Mouse (Mus musculus) central nervous system, embryonic 18 days (tissue): ENCODE results near the gene Ptchd1. TPM values are rescaled to one million over a fixed set of nuclear protein-coding genes. Genes with fewer than 3 reads are reported as not detected.

Experiments
- polyA plus RNA-seq: library from polyadenylated mRNA; depleted of rRNA; stranded (reverse); fragments of >200 nt; gene quantifications from 2 replicates; pipeline ENCODE4 v1.2.3, GENCODE M21; 2012; rRNA removed

Ptchd1 gene
- 2.3 and 3.0 TPM in 2 replicates for polyA plus RNA-seq

DNA sequence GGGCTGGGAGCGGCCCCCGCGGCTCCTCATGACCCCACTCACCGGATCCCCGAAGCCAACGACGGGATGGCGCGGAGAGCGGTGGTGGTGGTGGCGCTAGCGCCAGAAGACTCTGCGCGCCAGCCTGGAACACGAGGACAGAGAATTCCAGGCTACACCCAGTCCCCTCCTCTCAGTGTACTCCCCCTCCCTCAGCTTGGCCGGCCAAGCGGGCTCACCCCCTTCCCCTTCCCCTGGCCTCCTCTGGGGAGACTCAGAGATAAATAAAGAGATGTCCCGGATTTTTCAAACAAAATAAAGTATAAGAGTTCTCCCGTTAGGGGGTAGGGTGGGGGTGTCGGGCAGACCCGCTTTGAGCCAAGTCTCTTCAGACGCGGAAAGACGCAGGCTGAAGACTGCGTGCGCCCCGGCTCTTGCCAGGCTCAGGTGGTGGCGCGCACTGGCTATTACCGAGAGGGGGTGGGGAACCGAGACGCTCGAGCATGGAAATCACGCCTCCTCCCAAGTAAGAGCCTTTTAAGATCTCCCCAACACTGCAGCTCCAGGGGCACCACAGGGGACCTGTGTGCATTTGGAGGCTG, at the start of gene Ptchd1:
Gene Ptchd1, minus strand, starts transcription at position 114 of the 581 bp plus-strand sequence.

GRCm38 (mm10) chrX:155624341-155624841, 777 bp upstream of the Ptchd1 start, which contains the start of gene Gm15155:
Gm15155 (plus strand) TSS chrX:155624741.

Other genes starting within 250 kb of the Ptchd1 start
- gene Gm15155, start 927 bp upstream of the Ptchd1 start, polyA plus RNA-seq = 0.05 TPM in 1 of 2 replicates, not detected in the other